Mouse (Mus musculus): ENCODE measurements around the gene Tram2. TPM values are rescaled to one million over a fixed set of nuclear protein-coding genes. Genes with fewer than 3 reads are reported as not detected.

The Tram2 gene
- polyA plus RNA-seq, 1 experiment from 2014 or later: 14.4 TPM

DNA sequence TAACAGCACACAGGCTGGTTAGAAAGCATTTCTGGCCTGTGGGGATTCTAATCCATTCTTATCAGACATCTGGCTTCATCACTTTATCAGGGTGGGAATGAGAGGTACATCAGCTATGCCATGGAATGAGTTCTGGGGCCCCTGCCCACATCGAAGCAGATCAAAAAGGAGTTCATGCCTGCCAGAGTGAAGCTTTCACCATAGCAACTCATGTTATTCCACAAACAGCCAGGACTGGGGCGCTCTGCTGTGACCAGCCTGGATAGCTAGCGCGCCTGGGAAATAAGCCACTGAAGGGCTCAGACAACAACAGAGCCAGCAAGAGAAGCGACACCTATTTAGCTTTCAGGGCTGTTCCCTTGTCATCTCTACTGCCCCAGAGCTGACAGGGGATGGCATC, 4.8 kb downstream of the Tram2 start:
- no peak overlapping the region for H3K9ac ChIP-seq (ENCODE audit: low read depth, low read length)
- 0 out of 2 replicates have a peak overlapping the region, but pooled peaks have one; percentile 36 for H3K27ac ChIP-seq (replicated peaks; ENCODE audit: low read depth, low read length)
- H3K4me1 ChIP-seq (ENCODE audit: control insufficient read depth, insufficient read depth, low read length): peaks cover 52% of the 10 kb centered on the region
- H3K27me3 ChIP-seq (replicated peaks; ENCODE audit: control insufficient read depth, insufficient read depth, low read length): no peaks in the 10 kb centered on the region
- DNase-seq (ENCODE audit: low spot score) (peak; percentile 42), ATAC-seq (ENCODE audit: low read depth) (no peak)
- 0 out of 2 replicates have a peak, but pooled peaks cover 3% of the 10 kb centered on the region for H3K36me3 ChIP-seq (ENCODE audit: control insufficient read depth, insufficient read depth, low read length)
- 75% methylated on average over 5 of the region's 5 CpGs for WGBS
- no peaks in the 10 kb centered on the region for H3K9me3 ChIP-seq (ENCODE audit: control insufficient read depth, low read length)
- no peak overlapping the region for H3K4me3 ChIP-seq (ENCODE audit: low read depth, low read length)
- H3K4me2 ChIP-seq (ENCODE audit: low read depth, low read length): 0 out of 2 replicates have a peak overlapping the region, but pooled peaks have one; percentile 9

- Histone ChIP-seq H3K4me1 (ENCODE audit: control insufficient read depth, insufficient read depth, low read length) (peaks cover 48% of the 10 kb centered on the region), H3K9ac (ENCODE audit: low read depth, low read length) (no peak overlapping the region), H3K27me3 (replicated peaks; ENCODE audit: control insufficient read depth, insufficient read depth, low read length) (no peaks in the 10 kb centered on the region), H3K27ac (replicated peaks; ENCODE audit: low read depth, low read length) (no peak overlapping the region), H3K4me3 (ENCODE audit: low read depth, low read length) (no peak overlapping the region), H3K36me3 (ENCODE audit: control insufficient read depth, insufficient read depth, low read length) (0 out of 2 replicates have a peak, but pooled peaks cover 3% of the 10 kb centered on the region), H3K9me3 (ENCODE audit: control insufficient read depth, low read length) (no peaks in the 10 kb centered on the region), H3K4me2 (ENCODE audit: low read depth, low read length) (no peak overlapping the region)
- 81% methylated on average over 12 of the region's 12 CpGs for WGBS
- DNase-seq (ENCODE audit: low spot score) (no peak), ATAC-seq (ENCODE audit: low read depth) (no peak)
Observed at GRCm38 (mm10) chr1:21072875-21073444, 6.1 kb downstream of the Tram2 start.

- WGBS: 69% methylated on average over 13 of the region's 13 CpGs
Observed at GRCm38 (mm10) chr1:21070658-21071057, 8.4 kb downstream of the Tram2 start.

DNA sequence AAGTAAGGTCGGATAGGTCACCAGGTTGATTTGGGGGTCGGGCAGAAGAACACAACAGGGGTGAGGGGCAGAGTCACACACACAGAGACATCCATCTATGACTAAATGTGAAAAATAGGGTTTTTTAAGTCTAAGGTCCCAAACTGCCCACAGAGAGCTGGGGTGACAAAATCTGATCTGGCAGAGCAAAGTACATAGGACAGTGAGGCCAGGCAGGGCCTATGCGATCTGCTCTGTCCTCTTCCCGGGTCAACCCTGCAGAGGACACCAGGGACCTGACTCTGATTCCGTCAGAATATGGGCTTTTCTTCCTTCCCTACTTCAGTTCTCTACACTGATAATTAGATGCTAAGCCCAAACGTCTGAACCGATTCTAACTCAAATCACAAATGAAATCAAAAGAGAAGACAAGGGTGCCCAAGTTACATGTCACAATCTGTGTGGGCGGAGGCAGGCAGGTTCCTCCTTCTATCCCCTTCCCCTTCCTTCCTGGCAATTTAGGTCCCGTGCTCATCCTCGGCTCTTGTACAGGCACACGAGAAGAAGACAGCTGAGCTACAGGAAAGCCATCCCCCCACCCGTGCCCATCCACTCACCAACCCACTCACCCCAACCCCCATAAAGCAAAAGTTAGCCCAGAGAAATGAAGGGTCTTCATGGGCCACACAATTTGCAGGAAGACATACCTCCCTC, 9.1 kb downstream of the Tram2 start:
- ATAC-seq (ENCODE audit: low read depth) (no peak), DNase-seq (ENCODE audit: low spot score) (no peak)
- H3K9ac ChIP-seq (ENCODE audit: low read depth, low read length): no peak overlapping the region
- no peak overlapping the region for H3K4me3 ChIP-seq (ENCODE audit: low read depth, low read length)
- H3K4me2 ChIP-seq (ENCODE audit: low read depth, low read length): no peak overlapping the region
- H3K27ac ChIP-seq (replicated peaks; ENCODE audit: low read depth, low read length): no peak overlapping the region
- no peaks in the 10 kb centered on the region for H3K27me3 ChIP-seq (replicated peaks; ENCODE audit: control insufficient read depth, insufficient read depth, low read length)
- 75% methylated on average over 12 of the region's 12 CpGs for WGBS
- peaks cover 18% of the 10 kb centered on the region for H3K4me1 ChIP-seq (ENCODE audit: control insufficient read depth, insufficient read depth, low read length)
- peaks cover 14% of the 10 kb centered on the region; the same call in 1 of the 2 replicates for H3K36me3 ChIP-seq (ENCODE audit: control insufficient read depth, insufficient read depth, low read length)
- H3K9me3 ChIP-seq (ENCODE audit: control insufficient read depth, low read length): no peaks in the 10 kb centered on the region

More at GRCm38 (mm10) chr1:21070658-21071057, 8.4 kb downstream of the Tram2 start:
- H3K9ac ChIP-seq (ENCODE audit: low read depth, low read length): no peak overlapping the region
- no peak overlapping the region for H3K4me3 ChIP-seq (ENCODE audit: low read depth, low read length)
- DNase-seq (ENCODE audit: low spot score): no peak
- H3K9me3 ChIP-seq (ENCODE audit: control insufficient read depth, low read length): no peaks in the 10 kb centered on the region
- no peak overlapping the region for H3K27ac ChIP-seq (replicated peaks; ENCODE audit: low read depth, low read length)
- H3K4me2 ChIP-seq (ENCODE audit: low read depth, low read length): no peak overlapping the region
- H3K4me1 ChIP-seq (ENCODE audit: control insufficient read depth, insufficient read depth, low read length): peaks cover 25% of the 10 kb centered on the region
- ATAC-seq (ENCODE audit: low read depth): no peak
- H3K36me3 ChIP-seq (ENCODE audit: control insufficient read depth, insufficient read depth, low read length): peaks cover 14% of the 10 kb centered on the region; the same call in 1 of the 2 replicates
- H3K27me3 ChIP-seq (replicated peaks; ENCODE audit: control insufficient read depth, insufficient read depth, low read length): no peaks in the 10 kb centered on the region

- no peak for DNase-seq (ENCODE audit: low spot score)
Observed at GRCm38 (mm10) chr1:21068491-21068890, 10.5 kb downstream of the Tram2 start.

GRCm38 (mm10) chr1:21067536-21068221, 11.3 kb downstream of the Tram2 start:
- H3K9me3 ChIP-seq (ENCODE audit: control insufficient read depth, low read length): no peaks in the 10 kb centered on the region
- H3K27ac ChIP-seq (replicated peaks; ENCODE audit: low read depth, low read length): no peak overlapping the region
- H3K4me2 ChIP-seq (ENCODE audit: low read depth, low read length): no peak overlapping the region
- H3K4me1 ChIP-seq (ENCODE audit: control insufficient read depth, insufficient read depth, low read length): no peaks in the 10 kb centered on the region
- H3K36me3 ChIP-seq (ENCODE audit: control insufficient read depth, insufficient read depth, low read length): peaks cover 11% of the 10 kb centered on the region; the same call in 1 of the 2 replicates
- WGBS: 87% methylated on average over 11 of the region's 11 CpGs
- H3K27me3 ChIP-seq (replicated peaks; ENCODE audit: control insufficient read depth, insufficient read depth, low read length): no peaks in the 10 kb centered on the region
- H3K9ac ChIP-seq (ENCODE audit: low read depth, low read length): no peak overlapping the region
- H3K4me3 ChIP-seq (ENCODE audit: low read depth, low read length): no peak overlapping the region
- DNase-seq (ENCODE audit: low spot score): peak; percentile 44
- ATAC-seq (ENCODE audit: low read depth): no peak

More at GRCm38 (mm10) chr1:21068491-21068890, 10.5 kb downstream of the Tram2 start:
- ATAC-seq (ENCODE audit: low read depth): no peak
- no peaks in the 10 kb centered on the region for H3K27me3 ChIP-seq (replicated peaks; ENCODE audit: control insufficient read depth, insufficient read depth, low read length)
- WGBS: 76% methylated on average over 1 of the region's 1 CpGs
- H3K4me3 ChIP-seq (ENCODE audit: low read depth, low read length): no peak overlapping the region
- no peak overlapping the region for H3K9ac ChIP-seq (ENCODE audit: low read depth, low read length)
- no peaks in the 10 kb centered on the region for H3K9me3 ChIP-seq (ENCODE audit: control insufficient read depth, low read length)
- no peak overlapping the region for H3K27ac ChIP-seq (replicated peaks; ENCODE audit: low read depth, low read length)
- peaks cover 3% of the 10 kb centered on the region; the same call in 1 of the 2 replicates for H3K4me1 ChIP-seq (ENCODE audit: control insufficient read depth, insufficient read depth, low read length)
- peaks cover 11% of the 10 kb centered on the region; the same call in 1 of the 2 replicates for H3K36me3 ChIP-seq (ENCODE audit: control insufficient read depth, insufficient read depth, low read length)
- H3K4me2 ChIP-seq (ENCODE audit: low read depth, low read length): no peak overlapping the region

DNA sequence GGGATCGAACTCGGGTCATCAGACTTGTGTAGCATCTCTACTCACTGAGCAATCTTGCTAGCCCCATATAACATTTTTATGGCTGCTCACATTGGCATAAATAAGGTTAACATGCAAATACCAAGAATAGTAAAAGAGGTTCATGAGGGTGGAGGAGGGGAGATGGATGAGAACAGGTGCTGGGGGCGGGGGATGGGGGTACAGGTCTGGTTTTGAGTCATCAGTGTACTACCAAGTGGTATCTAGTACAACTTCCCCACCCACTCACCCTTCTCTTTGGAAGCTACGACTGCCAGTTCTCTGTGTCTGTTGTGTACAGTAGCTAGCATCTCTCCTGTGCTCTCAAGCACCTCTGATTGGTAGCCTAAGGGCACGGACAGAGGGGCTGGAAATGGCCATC, 14.9 kb downstream of the Tram2 start:
- ATAC-seq (ENCODE audit: low read depth) (no peak), DNase-seq (ENCODE audit: low spot score) (no peak)
- H3K4me2 ChIP-seq (ENCODE audit: low read depth, low read length): no peak overlapping the region
- 85% methylated on average over 5 of the region's 5 CpGs for WGBS
- H3K9me3 ChIP-seq (ENCODE audit: control insufficient read depth, low read length): no peaks in the 10 kb centered on the region
- H3K4me1 ChIP-seq (ENCODE audit: control insufficient read depth, insufficient read depth, low read length): no peaks in the 10 kb centered on the region
- H3K4me3 ChIP-seq (ENCODE audit: low read depth, low read length): no peak overlapping the region
- H3K27ac ChIP-seq (replicated peaks; ENCODE audit: low read depth, low read length): no peak overlapping the region
- no peaks in the 10 kb centered on the region for H3K27me3 ChIP-seq (replicated peaks; ENCODE audit: control insufficient read depth, insufficient read depth, low read length)
- H3K9ac ChIP-seq (ENCODE audit: low read depth, low read length): no peak overlapping the region
- peaks cover 20% of the 10 kb centered on the region; the same call in 1 of the 2 replicates for H3K36me3 ChIP-seq (ENCODE audit: control insufficient read depth, insufficient read depth, low read length)

DNA sequence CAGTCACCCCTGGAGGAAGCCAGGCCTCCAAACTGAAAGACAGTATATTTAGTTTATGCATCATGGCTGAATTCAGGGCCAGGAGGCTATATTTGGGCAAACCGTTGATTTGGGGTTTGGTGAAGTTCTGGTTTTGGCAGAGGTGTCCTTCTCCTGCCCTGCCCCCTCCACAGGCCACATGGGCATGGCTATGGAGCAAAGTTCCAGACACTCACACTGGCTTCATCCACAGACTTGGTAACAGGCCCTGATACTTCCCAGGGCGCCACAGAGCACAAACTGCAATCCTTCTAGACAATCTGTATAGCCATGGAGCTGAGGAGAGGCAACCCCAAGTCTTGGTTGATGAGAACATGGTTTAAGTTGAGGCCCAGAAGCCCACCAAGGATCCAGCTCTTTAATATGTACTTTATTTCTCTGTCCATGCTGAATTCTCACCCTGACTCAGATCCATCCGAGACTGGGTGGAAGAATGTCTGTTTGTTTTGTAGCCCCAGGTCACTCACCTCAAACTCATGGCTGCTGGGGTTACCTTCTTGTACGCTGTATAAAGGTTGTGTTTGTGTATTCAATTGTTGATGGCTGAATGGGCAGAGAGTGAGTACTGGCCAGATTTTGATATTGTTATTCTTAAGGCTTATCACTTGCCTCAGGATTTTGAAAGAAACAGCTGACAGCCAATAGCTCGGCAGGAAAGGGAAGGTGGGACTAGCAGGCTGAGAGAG, 19.5 kb downstream of the Tram2 start:
- DNase-seq (ENCODE audit: low spot score): no peak
- peaks cover 14% of the 10 kb centered on the region; the same call in 1 of the 2 replicates for H3K36me3 ChIP-seq (ENCODE audit: control insufficient read depth, insufficient read depth, low read length)
- H3K4me3 ChIP-seq (ENCODE audit: low read depth, low read length): no peak overlapping the region
- H3K4me2 ChIP-seq (ENCODE audit: low read depth, low read length): no peak overlapping the region
- no peak for ATAC-seq (ENCODE audit: low read depth)
- no peaks in the 10 kb centered on the region for H3K4me1 ChIP-seq (ENCODE audit: control insufficient read depth, insufficient read depth, low read length)
- no peaks in the 10 kb centered on the region for H3K27me3 ChIP-seq (replicated peaks; ENCODE audit: control insufficient read depth, insufficient read depth, low read length)
- no peaks in the 10 kb centered on the region for H3K9me3 ChIP-seq (ENCODE audit: control insufficient read depth, low read length)
- no peak overlapping the region for H3K27ac ChIP-seq (replicated peaks; ENCODE audit: low read depth, low read length)
- H3K9ac ChIP-seq (ENCODE audit: low read depth, low read length): no peak overlapping the region
- WGBS: 90% methylated on average over 5 of the region's 5 CpGs

Measured in embryonic facial prominence, embryonic 14.5 days (tissue).